Mouse (Mus musculus) liver, embryonic 14.5 days (tissue): Measurements from ENCODE around the gene Mecp2. TPM values are rescaled to one million over a fixed set of nuclear protein-coding genes. Genes with fewer than 3 reads are reported as not detected.
A peak's percentile ranks its signal among the peaks of the same experiment; 100 is the strongest.

Source experiments
- ATAC-seq: fragments of 200-750 bp; cut with Nextera tagmentation; 2 replicates; pipeline ENCODE4 v1.8.0; 2017; ENCODE audit warnings: moderate number of reproducible peaks, mild to moderate bottlenecking, moderate library complexity; ENCODE audit not compliant: insufficient read depth
- DNase-seq, 3 experiments: peaks; one replicate each; pipeline ENCODE4 v3.0.0-alpha.2; 2012 to 2013; ENCODE audit warnings: low read depth in 3 of 3, low spot score in 3 of 3
- H3K27ac ChIP-seq: fragments of 300-500 bp; sonication (generic); 2 replicates; pipeline ENCODE4 v1.5.1; 2014; ENCODE audit warnings: moderate library complexity, mild to moderate bottlenecking, control low read depth, inconsistent platforms
- H3K27me3 ChIP-seq: fragments of 300-500 bp; sonication (generic); 2 replicates; pipeline ENCODE4 v1.6.1; 2014; ENCODE audit warnings: mild to moderate bottlenecking, low read length, moderate library complexity; ENCODE audit not compliant: control insufficient read depth, insufficient read depth
- H3K36me3 ChIP-seq: fragments of 300-500 bp; sonication (generic); replicated peaks from 2 replicates; pipeline ENCODE4 v1.6.1; 2014; ENCODE audit warnings: low read depth; ENCODE audit not compliant: control insufficient read depth, insufficient read depth
- H3K4me1 ChIP-seq, 2 experiments: fragments of 200-500 bp in 1 of 2; fragments of 300-500 bp in 1 of 2; sonication (generic) in 1 of 2; replicated peaks; 2 replicates each; pipeline ENCODE4 v1.6.1; 2012 to 2014; ENCODE audit warnings: antibody characterized with exemption in 1 of 2, inconsistent platforms in 1 of 2, low read length in 1 of 2; ENCODE audit not compliant: control insufficient read depth in 2 of 2, insufficient read depth in 2 of 2
- H3K4me2 ChIP-seq: fragments of 300-500 bp; sonication (generic); 2 replicates; pipeline ENCODE4 v1.6.1; 2014; ENCODE audit warnings: low read depth, mild to moderate bottlenecking, control low read depth, moderate library complexity
- H3K4me3 ChIP-seq, 2 experiments: fragments of 200-500 bp in 1 of 2; fragments of 300-500 bp in 1 of 2; sonication (generic) in 1 of 2; 2 replicates each; pipeline ENCODE4 v1.5.1; 2012 to 2014; ENCODE audit warnings: low read depth in 2 of 2, low read length in 2 of 2, mild to moderate bottlenecking in 2 of 2, control low read depth in 1 of 2, inconsistent platforms in 1 of 2, moderate library complexity in 1 of 2; ENCODE audit not compliant: insufficient read depth in 1 of 2
- H3K9ac ChIP-seq: fragments of 300-500 bp; sonication (generic); replicated peaks from 2 replicates; pipeline ENCODE4 v1.6.1; 2014; ENCODE audit warnings: mild to moderate bottlenecking, control low read depth, moderate library complexity
- H3K9me3 ChIP-seq: fragments of 300-500 bp; sonication (generic); 2 replicates; pipeline ENCODE4 v1.6.1; 2016; ENCODE audit warnings: low read length, mixed read lengths; ENCODE audit not compliant: control insufficient read depth
- CTCF ChIP-seq: IDR thresholded peaks from 2 replicates; pipeline ENCODE4 v1.5.1; 2016; ENCODE audit warnings: antibody characterized with exemption, low read depth, control low read depth
- EP300 ChIP-seq: IDR thresholded peaks from 2 replicates; pipeline ENCODE4 v1.6.1; 2016; ENCODE audit warnings: antibody characterized with exemption, low read depth
- WGBS: fragments of 180-500 bp; shearing (Covaris S2); extraction: QIAGEN DNeasy Blood & Tissue Kit; methylation state at CpG from one replicate; pipeline ENCODE4 v1.1.7; 2014; ENCODE audit not compliant: insufficient replicate concordance; 5-methylcytosine and 5-hydroxymethylcytosine counted together
- polyA plus RNA-seq, 2 experiments: library from polyadenylated mRNA; depleted of rRNA in 1 of 2; stranded (reverse) in 1 of 2; unstranded in 1 of 2; fragments of >200 nt; fragmentation: Nextera tagmentation in 1 of 2; extraction: Ambion mirVana in 1 of 2; gene quantifications; 2 replicates each; pipeline versions ENCODE4 v1.2.1 to v1.2.3; 2012 to 2014

Gene Mecp2
- polyA plus RNA-seq, 2 experiments, result 3.2 to 4.4 TPM

DNA sequence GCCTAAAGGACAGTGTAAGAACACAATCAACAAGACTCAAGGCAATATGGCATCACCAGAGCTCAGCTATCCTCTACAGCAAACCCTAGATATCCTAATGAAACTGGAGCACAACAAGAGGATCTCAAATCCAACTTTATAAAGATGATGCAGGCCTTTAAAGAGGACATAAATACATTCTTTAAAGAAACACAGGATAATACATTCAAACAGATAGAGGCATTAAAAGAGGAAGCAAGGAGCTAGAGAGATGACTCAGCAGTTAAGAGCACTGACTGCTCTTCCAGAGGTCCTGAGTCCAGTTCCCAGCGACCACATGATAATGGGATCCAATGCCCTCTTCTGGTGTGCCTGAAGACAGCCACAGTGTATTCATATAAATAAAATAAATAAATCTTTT, 40.0 kb downstream of the Mecp2 start:
- no peak overlapping the region for H3K27ac ChIP-seq
- H3K27me3 ChIP-seq, result no peaks in the 10 kb centered on the region
- no peak overlapping the region for H3K4me3 ChIP-seq
- 43% methylated on average over 1 of the region's 1 CpGs for WGBS
- no peaks in the 10 kb centered on the region for H3K4me1 ChIP-seq
- ATAC-seq (no peak), DNase-seq (no peak)
- H3K9ac ChIP-seq, result no peak overlapping the region
- no peak overlapping the region for H3K4me2 ChIP-seq
- no peaks in the 10 kb centered on the region for H3K36me3 ChIP-seq
- TF ChIP-seq EP300 (no peak), CTCF (no peak)
- no peaks in the 10 kb centered on the region for H3K9me3 ChIP-seq

DNA sequence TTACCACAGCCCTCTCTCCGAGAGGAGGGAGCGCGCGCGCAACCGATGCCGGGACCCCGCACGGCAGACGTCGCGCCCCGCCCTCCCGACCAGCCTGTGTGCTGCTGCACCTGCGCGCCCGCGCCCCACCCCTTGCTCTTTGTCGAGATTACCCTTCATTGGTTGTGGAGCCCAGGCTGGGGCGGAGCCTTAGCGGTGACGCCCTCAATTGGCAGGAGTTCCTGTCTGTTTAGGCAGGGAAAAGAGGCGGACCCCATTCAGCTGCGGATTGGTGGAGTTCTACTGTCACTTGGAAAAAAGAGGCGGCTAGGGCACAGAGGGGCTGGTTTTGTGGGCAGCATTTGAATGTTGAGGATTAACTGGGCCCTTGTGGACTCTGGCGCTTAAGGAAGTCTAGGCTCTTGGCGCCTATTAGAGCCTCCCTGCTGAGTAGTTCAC, 49.5 kb downstream of the Mecp2 start:
- 5% methylated on average over 27 of the region's 27 CpGs for WGBS
- peak; percentile 98 for ATAC-seq
- H3K36me3 ChIP-seq, result no peaks in the 10 kb centered on the region
- peak overlapping the region; percentile 69 for H3K4me2 ChIP-seq
- peak; percentile 93 to 94 (median 94) for DNase-seq
- peak overlapping the region; percentile 81 for H3K27ac ChIP-seq
- TF ChIP-seq CTCF, result no peak
- TF ChIP-seq EP300, result no peak
- H3K9me3 ChIP-seq, result no peaks in the 10 kb centered on the region
- peak overlapping the region; percentile 79 for H3K9ac ChIP-seq
- no peaks in the 10 kb centered on the region for H3K27me3 ChIP-seq
- peaks cover 5 to 8% of the 10 kb centered on the region in 2 experiments for H3K4me1 ChIP-seq
- H3K4me3 ChIP-seq, result peak overlapping the region; percentile 82 to 97

- Histone ChIP-seq H3K9ac (peak overlapping the region; percentile 79), H3K9me3 (no peaks in the 10 kb centered on the region), H3K4me3 (peak overlapping the region; percentile 82 to 97), H3K27me3 (no peaks in the 10 kb centered on the region), H3K27ac (peak overlapping the region; percentile 81), H3K4me1 (peaks cover 5 to 8% of the 10 kb centered on the region in 2 experiments), H3K36me3 (no peaks in the 10 kb centered on the region), H3K4me2 (peak overlapping the region; percentile 74)
- TF ChIP-seq EP300 (no peak), CTCF (no peak)
- WGBS, result 6% methylated on average over 29 of the region's 56 CpGs
- ATAC-seq (peak; percentile 60), DNase-seq (peak; percentile 53 to 65 (median 63))
Observed at GRCm38 (mm10) chrX:74084946-74085498, 50.1 kb downstream of the Mecp2 start.

DNA sequence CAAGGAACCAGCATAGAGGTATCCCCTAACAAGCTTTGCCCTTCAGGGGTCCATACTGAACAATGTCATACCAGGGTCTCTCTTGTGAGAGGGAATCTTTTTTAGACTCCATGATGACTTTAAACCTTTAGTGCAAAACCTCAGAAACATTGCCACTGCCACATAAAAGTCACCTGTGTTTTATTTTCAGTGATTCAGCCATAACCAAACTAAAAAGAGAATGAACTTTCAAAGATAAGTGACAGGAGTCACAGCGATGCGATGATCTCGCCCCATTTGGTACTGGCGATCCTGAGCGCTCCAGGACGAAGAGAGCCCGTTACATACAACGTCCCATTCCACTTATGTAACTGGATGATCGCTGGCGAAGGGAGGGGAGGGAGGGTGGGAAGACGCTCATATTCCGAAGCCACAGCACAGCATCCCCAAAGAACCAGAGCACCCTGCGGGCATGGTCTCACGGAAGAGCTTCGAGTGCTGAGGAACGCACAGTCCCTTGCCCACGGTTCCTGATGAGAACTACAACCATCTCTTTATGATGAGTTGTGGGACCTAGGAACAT, 50.8 kb downstream of the Mecp2 start:
- no peak for TF ChIP-seq CTCF
- Histone ChIP-seq H3K27ac (peak overlapping the region; percentile 81; the same call in 1 of the 2 replicates), H3K27me3 (no peaks in the 10 kb centered on the region), H3K4me3 (peak overlapping the region; percentile 82 to 97), H3K9ac (peak overlapping the region; percentile 79), H3K36me3 (no peaks in the 10 kb centered on the region), H3K9me3 (no peaks in the 10 kb centered on the region), H3K4me1 (peaks cover 5 to 8% of the 10 kb centered on the region in 2 experiments), H3K4me2 (peak overlapping the region; percentile 74)
- DNase-seq (no peak), ATAC-seq (no peak)
- WGBS, result 16% methylated on average over 17 of the region's 17 CpGs

DNA sequence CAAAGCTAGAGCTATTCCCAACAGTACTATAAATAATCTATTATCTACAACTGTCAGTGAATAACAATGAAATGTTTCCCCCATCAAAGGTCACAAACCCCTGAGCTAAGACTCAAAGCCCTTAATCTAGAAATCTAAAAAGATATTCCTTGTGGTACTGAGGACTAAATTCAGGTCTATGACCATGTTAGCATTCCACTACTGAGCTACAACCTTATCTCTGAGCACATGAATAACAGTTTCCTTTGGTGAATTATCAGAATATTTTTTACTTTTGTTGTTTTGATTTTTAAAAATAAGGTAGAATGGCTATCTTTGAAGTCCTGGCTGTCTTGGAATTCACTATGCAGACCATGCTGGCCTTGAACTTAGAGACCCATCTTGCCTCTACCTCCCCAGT, 64.4 kb downstream of the Mecp2 start:
- Histone ChIP-seq H3K4me1 (no peaks in the 10 kb centered on the region), H3K4me2 (no peak overlapping the region), H3K4me3 (no peak overlapping the region), H3K9me3 (no peaks in the 10 kb centered on the region), H3K9ac (no peak overlapping the region), H3K27me3 (no peaks in the 10 kb centered on the region), H3K27ac (no peak overlapping the region), H3K36me3 (no peaks in the 10 kb centered on the region; the same call in 1 of the 2 replicates)
- no peak for DNase-seq
- ATAC-seq, result no peak
- no peak for TF ChIP-seq CTCF
